Mouse (Mus musculus): ENCODE measurements at regions not wholly inside any gene's neighbourhood (a gene's known extent, or its start where the extent isn't known, plus 50 kb on each side); places are given as distances from the start of the nearest gene placed in this dataset.

DNA sequence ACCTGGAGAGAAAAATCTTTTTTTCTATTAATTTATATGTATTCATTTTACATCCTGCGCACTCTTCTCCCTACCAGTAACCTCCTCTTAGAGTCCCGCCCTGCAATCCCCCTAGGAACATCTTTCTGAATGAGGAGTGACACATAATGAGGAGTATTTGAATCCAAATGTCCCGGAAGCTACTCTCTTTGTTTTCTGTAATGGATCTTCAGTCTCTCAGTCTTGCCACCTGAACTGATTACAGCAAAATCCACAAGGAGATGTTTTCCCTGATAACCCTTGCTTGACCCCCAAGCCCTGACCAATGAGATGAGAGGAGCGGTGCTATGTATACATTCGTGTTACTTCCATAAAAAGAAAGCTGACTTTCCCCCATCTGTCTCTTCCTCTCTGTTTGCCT lies 334.4 kb upstream of the Marcks start:
- intact Hi-C loops (cut with DNase I), result no loop called here

DNA sequence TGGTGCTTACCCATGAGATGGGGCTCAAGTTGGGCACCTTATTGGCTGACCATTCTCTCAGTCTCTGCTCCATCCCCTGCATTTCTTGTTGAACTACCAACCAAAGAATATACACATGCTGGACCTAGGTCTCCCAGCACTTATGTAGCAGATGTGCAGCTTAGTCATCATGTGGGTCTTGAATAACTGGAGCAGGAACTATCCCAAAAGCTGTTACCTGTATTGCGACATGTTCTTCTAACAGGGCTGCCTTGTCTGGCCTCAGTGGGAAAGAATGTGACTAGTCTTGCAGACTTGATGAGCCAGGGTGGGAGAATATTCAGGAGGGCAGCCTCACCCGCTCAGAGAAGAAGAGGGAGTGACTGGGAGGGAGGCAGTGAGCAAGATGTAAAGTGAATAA lies 318.7 kb upstream of the Marcks start:
- intact Hi-C loops (cut with DNase I), result no loop called here

DNA sequence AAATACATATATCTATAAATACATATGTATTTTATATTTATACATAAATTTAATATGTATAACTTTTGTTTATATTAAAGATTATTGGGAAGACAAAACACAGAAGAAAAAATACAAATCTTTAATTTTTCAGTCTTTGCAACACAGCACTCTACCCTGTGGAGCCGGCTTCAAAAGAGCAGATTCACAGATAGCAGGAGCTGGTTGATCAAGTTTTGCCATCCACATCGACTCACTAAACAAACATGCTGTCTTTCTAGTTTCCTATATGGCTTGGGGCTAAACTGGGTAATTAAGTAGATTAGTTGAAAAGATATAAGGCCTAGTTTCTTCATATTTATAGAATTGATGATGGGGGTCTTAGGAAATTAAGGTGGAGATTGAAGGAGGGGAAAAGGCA lies 311.2 kb upstream of the Marcks start:
- intact Hi-C loops (cut with DNase I), result no loop called here

DNA sequence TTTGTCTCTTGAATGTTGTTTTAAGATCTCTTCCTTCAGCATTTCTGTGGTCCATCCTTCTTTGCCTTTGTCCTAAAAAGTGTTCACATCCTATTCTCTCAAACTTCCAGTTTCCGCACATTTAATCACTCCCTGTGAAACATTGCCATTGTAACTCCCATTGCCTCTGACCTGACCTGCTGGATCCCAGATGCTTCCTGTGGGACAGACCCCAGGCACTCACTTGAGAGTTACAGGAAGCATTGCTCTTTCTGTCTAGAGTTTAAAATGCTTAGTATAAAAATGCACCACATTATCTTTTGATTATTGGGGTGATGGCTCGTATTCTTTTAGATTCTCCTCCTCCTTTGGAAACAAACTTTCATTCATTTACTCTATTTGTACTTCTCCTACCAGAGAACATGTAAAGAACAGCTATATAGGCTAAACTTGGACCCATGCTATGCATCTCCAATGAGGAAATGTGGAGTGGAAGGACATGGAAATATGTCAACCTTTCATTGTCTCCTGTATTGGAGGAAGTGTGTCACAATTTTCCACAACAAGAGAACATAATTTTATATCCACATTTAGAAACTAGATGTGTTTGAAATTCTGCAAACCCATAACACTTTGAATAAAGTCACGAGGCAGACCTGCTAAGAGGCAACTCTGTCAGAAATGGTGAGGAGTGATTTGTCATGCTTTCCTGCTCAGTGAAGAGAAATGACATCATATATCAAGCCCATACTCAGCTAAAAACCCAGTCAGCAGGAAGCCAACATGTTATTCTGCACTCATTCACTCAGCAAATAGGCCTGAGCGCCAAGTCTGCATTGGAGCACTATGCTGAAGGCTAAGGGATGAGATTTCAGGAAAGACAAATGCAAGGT lies 308.8 kb upstream of the Marcks start:
- intact Hi-C loops (cut with DNase I), result no loop called here

DNA sequence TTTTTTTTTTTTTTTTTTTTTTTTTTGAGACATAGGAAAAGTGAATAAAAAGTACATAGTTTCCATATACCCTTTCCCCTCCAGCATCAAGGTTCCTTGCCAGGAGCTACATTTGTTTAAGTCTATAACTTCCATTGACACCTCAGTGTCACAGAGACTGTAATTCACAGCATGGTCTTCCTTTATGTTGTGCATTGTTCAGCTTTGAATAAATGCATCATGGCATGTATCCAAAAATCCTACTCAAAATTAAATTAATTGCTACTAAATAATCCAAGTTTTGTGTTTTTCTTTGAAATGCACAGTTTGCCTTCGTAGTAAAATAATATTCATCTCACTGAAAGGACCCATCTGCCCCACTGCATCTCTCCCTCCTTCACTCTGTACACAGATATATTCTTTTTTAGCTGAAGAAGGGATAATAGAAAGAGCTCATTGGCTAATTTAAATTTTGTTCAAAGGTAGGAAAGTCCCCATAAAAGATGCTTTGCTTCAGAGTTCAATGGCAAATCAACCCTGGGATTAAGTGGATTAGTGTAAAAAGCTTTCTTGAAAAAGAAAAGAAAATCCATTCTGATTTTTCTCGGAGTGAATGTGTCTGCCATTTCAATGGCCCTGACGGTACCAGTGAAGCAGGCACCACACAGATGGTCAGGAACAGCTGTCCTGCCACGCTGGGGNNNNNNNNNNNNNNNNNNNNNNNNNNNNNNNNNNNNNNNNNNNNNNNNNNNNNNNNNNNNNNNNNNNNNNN lies 301.3 kb upstream of the Marcks start:
- intact Hi-C loops (cut with DNase I), result no loop called here

DNA sequence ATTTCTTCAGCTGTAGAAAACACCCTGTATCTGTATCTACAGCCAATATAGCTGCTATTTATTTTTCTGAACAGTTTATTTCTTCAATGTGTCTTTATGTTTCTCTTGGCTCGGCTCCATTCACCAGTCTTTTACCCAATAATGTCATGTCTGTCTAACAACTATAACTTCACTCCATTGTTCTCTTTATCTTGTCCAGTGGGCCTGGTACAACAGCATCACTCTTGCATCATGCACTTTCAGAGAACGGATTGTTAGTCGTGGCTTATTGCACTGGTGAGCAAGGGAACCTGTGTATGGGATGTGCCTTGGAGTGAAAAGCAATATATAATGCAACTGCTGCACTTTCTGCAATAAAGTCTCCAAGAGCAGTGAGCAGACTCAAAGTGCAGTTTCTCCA lies 299.6 kb upstream of the Marcks start:
- intact Hi-C loops (cut with DNase I), result no loop called here

DNA sequence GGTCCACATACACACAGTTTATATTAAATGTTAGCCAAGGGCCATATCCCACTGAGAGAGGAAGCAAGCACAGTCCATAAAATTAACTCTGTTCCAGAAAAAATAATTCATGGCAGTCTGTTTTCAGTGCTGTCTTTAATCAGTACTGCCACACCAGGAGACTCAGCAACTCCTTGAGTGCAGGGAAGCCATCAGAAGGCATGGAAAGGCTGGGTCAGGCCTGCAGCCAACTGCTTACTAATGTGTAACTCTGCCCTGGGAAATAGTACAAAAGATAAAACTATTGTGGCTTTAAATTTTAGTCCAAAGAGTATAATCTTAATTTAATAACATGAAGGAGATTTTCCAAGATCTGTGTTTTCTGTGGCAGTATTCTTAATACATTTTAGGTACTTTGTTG lies 298.1 kb upstream of the Marcks start:
- intact Hi-C loops (cut with DNase I), result no loop called here

DNA sequence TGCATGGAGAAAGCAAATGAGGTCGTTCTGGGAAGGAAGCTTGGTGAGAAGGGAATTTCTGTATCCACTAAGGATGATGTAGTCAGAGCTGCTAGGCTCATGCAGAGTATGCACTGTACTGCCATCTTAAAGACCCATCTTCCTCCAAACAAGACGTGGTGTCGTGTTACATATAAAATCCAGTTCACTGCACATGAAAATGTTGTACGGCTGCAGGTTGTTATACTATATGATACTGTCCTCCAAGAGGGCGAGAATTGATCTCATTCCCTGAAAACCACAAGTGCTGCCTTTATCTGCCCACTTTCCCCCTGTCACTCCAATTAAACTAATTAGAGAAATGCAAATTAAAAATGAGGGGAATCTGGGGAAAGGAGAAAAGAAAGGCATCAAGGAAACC lies 295.5 kb upstream of the Marcks start:
- intact Hi-C loops (cut with DNase I), result no loop called here

DNA sequence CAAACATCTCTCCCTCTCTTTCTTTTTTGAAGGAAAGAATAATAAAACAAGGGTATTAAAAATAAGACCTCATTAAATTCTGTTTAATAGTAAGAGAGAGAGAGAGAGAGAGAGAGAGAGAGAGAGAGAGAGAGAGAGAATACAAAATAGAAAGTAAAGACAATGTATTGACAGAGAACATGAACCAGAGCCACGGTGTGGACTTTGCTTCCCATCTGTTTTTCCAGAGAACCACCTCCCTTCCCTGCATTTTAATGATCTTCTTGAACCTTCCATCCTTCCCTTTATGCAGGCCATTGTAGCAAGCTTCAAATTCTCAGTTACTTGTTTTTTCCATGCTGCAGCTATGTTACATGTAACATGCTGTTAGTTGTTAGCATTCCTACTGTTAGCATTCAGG lies 284.3 kb upstream of the Marcks start:
- intact Hi-C loops (cut with DNase I), result no loop called here

DNA sequence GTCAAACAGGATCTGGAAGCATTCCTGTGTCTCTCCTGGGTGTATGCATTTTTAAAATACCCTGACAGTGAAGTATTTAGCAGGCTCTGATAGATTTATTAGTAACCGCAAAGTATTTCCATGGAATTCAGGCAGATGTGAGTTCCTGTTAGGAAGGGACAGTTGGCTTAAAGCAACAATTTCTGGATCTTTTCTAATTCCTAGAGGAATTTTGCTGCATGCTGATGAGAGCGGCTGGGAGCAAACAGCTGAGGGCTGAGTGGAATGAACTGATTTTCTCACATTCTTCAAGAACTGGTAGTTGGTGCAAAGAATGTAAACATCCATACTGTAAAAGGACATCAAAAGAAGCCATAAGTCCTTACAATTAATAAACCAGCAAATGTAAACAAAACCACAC lies 283.9 kb upstream of the Marcks start:
- intact Hi-C loops (cut with DNase I), result no loop called here

DNA sequence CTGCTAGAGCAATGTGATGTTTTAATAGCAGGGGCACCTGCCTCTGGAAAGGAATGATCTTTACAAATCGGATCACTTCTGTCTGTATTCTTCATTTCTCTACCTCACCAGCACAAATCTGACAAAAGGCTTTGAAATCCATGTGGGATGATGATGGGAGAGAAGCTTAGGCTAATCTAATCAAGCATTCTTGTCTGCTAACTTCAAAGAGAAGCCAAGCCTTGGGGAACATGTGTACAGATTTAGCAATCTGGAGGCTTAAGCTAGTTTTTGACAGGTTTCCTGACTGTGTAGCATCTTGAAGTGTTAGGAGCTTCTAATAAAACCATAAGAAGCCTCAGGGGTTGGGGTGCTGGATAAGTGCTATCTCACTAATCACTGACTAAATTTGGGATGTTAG lies 277.6 kb upstream of the Marcks start:
- intact Hi-C loops (cut with DNase I), result no loop called here

DNA sequence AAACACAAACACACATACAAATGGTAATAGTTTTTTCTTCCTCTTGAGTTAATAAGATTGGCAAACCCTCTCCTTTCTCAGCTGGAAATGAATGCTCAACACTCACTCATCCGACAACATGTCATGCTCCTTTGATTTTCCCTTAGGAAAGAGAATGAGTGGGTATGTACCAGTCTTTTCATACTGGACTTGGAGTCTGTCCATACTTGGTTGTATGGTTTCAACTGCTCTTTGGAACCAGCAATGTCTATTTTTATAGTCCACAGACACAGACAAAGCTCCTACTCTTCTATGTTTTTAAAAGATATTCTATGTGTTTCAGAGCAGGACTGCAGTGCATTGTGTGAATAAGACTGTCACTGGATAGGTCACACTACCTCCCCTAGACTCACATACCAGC lies 273.7 kb upstream of the Marcks start:
- intact Hi-C loops (cut with DNase I), result no loop called here

DNA sequence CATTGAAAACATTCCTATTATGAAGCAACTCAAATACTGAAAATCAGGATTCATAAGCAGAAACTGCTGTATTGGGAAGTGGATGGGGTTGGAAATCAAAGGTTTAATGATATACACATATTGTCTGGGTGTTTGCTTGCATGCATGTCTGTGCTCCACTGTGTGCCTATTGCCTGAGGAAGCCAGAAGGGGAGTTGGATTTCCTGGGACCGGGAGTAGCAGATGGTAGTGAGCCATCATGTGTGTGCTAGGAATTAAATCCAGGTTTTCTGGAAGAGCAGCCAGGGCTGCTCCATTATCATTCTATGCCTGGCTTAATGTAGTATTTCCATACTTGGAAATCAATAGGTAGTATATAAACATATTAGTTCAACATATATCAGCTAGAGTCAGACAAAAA lies 271.0 kb upstream of the Marcks start:
- intact Hi-C loops (cut with DNase I), result no loop called here

DNA sequence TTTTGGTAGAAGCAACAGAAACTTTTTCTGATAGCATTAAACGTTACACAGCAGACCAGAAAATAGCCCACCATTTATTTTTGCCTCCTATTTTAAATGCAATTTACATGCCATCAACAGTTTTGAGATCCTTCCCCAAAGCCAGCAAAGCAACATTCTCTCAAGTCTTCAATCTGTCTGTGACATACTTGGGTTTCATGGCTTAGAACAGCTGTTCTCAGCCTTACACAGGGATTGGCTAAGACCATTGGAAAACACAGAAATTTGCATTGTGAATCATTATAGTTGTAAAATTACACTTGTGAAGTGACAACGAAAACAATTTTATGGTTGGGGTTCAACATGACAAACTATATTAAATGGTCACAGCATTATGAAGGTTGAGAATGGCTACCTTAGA lies 268.8 kb upstream of the Marcks start:
- intact Hi-C loops (cut with DNase I), result no loop called here

DNA sequence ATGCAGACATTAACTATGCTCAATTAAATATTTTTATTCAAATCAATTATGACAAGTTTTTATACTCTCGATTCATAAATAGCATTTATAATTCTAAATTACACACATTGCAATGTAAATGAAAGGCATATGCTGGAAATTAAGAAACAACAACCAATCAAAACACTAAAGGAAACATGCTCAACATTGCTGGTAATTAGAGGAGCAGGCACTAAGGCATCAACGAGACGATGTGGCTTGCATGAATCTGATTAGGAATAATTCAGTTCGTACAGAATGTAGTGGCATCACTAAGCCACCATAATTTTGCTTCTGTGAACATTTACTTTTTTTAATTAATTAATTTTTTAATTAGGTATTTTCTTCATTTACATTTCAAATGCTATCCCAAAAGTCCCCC lies 266.2 kb upstream of the Marcks start:
- intact Hi-C loops (cut with DNase I), result no loop called here

DNA sequence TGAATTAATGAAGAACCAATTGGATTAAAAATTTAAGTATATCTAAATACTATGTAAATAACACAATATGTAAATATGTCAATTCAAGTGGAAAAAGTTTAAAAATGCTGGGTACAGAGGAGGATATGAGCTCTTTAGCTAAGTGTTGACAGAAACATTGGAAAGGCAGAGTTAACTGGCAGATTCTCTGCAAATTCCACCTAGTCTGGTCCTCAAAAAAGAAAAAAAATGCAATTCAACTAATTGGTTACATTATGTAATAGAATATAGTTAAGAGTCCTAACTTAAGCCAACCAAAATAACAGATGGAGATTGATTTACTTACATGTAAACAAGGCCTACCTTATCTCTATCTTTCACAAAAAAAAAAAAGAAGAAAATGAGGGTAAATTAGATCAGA lies 265.7 kb upstream of the Marcks start:
- intact Hi-C loops (cut with DNase I), result no loop called here

DNA sequence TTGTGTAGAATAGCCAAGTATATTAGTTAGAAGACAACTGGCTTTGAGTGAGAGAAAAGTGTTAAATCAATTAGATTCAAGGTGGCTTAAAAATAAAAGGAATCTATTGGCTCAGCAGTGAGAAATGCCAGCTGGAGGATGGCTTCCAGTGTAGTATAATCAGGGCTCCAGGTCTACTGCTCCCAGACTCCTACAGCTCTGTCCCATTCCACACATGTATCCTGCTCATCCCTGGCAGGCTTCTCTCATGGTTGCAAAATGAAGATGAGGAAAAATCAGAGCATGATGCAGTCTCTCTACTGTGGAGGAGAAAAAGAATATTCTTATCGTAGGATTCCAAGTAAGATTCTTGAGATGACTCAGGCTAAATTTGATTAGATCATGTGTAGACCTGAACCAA lies 263.7 kb upstream of the Marcks start:
- intact Hi-C loops (cut with DNase I), result no loop called here

DNA sequence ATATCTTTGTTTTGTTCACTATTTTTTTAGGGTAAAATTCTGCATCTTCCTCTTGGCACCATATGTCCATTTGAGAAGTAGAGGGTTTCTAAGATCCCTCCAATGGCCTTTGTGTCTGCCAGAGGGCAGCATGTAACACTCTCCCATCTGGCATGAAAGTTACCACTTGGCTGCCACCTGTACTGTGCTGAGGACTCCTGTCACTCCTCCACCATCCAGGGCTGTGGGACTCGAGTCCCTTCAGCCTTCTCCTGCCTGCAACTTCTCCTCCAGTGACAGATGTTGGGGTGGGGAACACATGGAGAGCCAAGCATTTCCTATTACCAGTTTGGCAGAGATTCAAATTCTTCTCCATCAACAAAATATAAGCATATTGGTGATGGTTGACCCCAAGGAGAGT lies 262.3 kb upstream of the Marcks start:
- intact Hi-C loops (cut with DNase I), result no loop called here

DNA sequence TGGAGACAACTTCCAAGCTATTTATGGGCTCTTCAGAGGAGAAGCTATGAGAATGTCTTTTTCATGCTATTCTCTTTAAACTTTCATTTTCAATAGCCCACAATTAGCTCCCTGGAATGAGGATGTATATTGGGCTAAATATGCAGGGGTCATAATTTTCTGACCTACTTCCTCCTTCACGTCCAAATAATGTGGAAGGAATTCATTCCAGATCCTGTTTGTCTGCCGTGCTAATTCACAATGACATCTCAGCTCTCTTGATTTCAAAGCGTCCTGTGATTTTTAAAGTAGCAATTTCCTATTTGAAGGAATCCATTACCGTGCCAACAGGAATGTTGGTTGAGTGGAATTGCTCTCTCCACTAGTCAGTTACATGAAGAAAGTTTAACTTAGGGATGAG lies 261.7 kb upstream of the Marcks start:
- intact Hi-C loops (cut with DNase I), result no loop called here

DNA sequence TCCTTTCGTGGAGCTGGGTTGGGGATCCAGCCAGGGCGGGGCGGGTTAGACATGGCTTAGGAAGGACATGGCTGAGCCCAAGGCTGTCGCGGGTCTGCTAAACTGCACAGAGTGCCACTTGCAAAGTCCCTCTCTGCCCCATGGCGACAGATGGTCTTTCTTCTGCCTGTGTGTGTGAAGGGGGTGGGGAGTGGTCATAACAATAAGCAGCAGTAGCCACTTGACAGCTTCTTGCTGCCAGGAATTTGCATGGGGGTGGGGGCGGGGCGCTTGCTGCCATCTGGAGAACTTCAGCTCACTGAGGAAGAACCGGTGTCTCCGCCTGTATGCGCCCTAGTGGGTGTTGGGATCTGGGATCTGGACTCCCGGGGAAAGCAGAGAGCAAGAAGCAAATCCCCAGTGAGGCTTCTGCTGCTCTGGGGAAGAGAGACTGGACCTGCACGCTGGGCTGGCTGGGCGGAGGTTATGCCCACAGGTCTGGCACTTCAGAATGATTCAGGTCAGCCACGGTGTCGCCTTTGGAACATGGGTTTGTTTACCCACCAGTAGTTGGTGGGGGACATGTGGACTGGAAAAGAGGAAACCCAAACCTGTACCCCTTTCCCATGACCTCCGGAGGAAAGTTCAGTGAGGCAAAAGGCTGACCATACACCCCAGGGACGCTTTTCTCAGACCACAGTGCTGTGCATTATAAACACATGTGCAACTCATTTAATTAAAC lies 258.7 kb upstream of the Marcks start:
- intact Hi-C loops (cut with DNase I), result no loop called here

DNA sequence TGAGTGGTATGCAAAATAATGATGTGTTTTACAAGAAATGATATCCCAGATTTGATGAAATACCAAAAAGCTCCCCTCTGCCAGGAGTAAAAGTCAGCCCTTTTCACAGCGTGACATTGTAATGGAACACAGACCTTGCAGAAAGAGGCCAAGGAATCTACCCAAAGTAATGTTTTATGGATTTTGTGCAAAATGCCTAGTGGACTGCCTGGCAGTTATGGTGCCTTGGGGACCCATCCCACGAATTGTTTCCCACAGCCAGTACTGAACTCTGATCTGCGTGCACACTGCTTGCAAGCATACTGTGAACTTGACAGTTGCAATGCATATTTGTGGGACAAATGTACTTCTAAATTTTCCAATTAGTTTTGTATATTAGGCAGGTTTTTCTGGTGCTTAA lies 251.3 kb upstream of the Marcks start:
- intact Hi-C loops (cut with DNase I), result no loop called here

DNA sequence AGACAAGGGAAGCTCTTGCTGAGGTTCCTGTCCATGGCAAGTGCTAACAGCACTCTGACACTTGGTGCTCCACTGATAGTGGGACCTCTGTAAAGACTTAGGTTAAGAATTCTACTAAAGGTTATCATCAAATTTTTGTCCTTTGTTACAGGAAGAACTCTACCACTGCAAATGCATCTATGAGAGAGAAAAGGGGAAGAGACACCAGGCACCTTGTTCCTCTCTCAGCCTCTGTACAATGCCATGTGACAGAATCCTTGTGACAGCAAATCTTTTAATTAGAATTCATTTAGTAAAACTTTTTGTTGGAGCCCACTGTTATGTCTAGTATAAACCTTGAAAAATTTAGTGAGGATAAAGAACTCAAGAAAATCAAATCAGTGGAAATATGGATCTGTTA lies 247.5 kb upstream of the Marcks start:
- intact Hi-C loops (cut with DNase I), result no loop called here
